Mouse (Mus musculus) lung, postnatal 0 days (tissue): ENCODE measurements around the gene H2afv.

ENCODE experiments used
- CTCF ChIP-seq: IDR thresholded peaks from 2 replicates; pipeline ENCODE4 v1.5.1; 2016; ENCODE audit warnings: antibody characterized with exemption, mild to moderate bottlenecking
- EP300 ChIP-seq: IDR thresholded peaks from 2 replicates; pipeline ENCODE4 v1.6.1; 2016; ENCODE audit warnings: antibody characterized with exemption, mild to moderate bottlenecking, control low read depth

- TF ChIP-seq CTCF (peak; percentile 74), EP300 (no peak)
These were observed 20.9 kb upstream of the H2afv start for GRCm38 (mm10) chr11:6465122-6465521.
